Mouse (Mus musculus) cerebellum, adult 2 months (tissue): ENCODE results near the gene Naa60.
A peak's percentile ranks its signal among the peaks of the same experiment; 100 is the strongest.

Experiments used
- CTCF ChIP-seq: fragments of 200-500 bp; IDR thresholded peaks from 2 replicates; pipeline ENCODE4 v1.5.1; 2011; ENCODE audit warnings: low read depth, mild to moderate bottlenecking, control low read depth, low read length, moderate library complexity, borderline replicate concordance; ENCODE audit not compliant: insufficient read depth
- POLR2A ChIP-seq: fragments of 200-500 bp; IDR thresholded peaks from 2 replicates; pipeline ENCODE4 v1.6.1; 2011; ENCODE audit warnings: low read length, control low read depth, borderline replicate concordance; ENCODE audit not compliant: insufficient read depth

- TF ChIP-seq CTCF (peak; percentile 57; the same call in 1 of the 2 replicates), POLR2A (peak; percentile 84)
These were observed 36.4 kb downstream of the Naa60 start, which contains the start of the genes 1700037C18Rik and Cluap1 for GRCm38 (mm10) chr16:3908537-3909111.
